Mouse (Mus musculus): Measurements from ENCODE around the gene Ccnl1. TPM values are rescaled to one million over a fixed set of nuclear protein-coding genes. Genes with fewer than 3 reads are reported as not detected.

The Ccnl1 gene
- polyA plus RNA-seq, 1 experiment from 2014 or later: 136 TPM

- peak overlapping the region; percentile 2; the same call in 1 of the 2 replicates for H3K9ac ChIP-seq (ENCODE audit: low read depth, low read length)
These were observed 28.0 kb downstream of the Ccnl1 start for GRCm38 (mm10) chr3:65929821-65930633.

DNA sequence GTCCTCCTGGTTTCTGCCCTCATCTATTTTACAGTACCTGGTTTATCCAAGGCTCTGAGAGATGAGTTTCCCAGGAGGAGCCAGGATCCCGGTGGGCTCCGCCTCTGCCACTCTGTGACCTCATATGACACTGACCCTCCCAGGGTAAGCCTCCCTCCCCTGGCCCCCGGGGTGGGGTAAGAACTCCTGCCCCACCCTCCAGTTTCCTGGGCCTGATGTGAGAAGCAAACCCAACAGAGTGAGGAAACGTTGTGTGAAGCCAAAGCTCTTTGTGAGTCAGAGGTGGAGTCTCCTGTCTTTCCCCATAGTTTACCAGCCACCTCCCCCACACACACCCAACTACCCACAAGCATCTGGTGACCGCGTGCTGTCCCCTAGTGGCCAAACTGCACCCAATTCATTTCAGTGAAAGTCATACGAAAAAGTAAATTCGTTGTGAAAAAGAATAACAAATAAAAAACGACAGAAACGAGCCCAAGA, 28.7 kb downstream of the Ccnl1 start:
- H3K4me3 ChIP-seq (ENCODE audit: low read length): peak overlapping the region; percentile 3; the same call in 1 of the 2 replicates
- H3K4me1 ChIP-seq (ENCODE audit: control insufficient read depth, insufficient read depth, low read length): peaks cover 10% of the 10 kb centered on the region
- H3K27me3 ChIP-seq (ENCODE audit: control insufficient read depth, insufficient read depth, low read length): no peaks in the 10 kb centered on the region
- peak overlapping the region; percentile 33 for H3K4me2 ChIP-seq (replicated peaks; ENCODE audit: low read depth, low read length)
- peak overlapping the region; percentile 2 for H3K9ac ChIP-seq (ENCODE audit: low read depth, low read length)
- WGBS: under 1% methylated on average over 10 of the region's 10 CpGs
- 0 out of 2 replicates have a peak overlapping the region, but pooled peaks have one; percentile 42 for H3K27ac ChIP-seq (ENCODE audit: low read depth, low read length)
- H3K9me3 ChIP-seq (ENCODE audit: control insufficient read depth, low read length): no peaks in the 10 kb centered on the region
- no peaks in the 10 kb centered on the region for H3K36me3 ChIP-seq (ENCODE audit: control insufficient read depth, insufficient read depth, low read length)
- ATAC-seq (ENCODE audit: low FRiP score, low TSS enrichment): peak; percentile 81

More at GRCm38 (mm10) chr3:65929821-65930633, 28.0 kb downstream of the Ccnl1 start:
- Histone ChIP-seq H3K36me3 (ENCODE audit: control insufficient read depth, insufficient read depth, low read length) (no peaks in the 10 kb centered on the region), H3K9me3 (ENCODE audit: control insufficient read depth, low read length) (no peaks in the 10 kb centered on the region), H3K4me2 (replicated peaks; ENCODE audit: low read depth, low read length) (peak overlapping the region; percentile 33), H3K4me1 (ENCODE audit: control insufficient read depth, insufficient read depth, low read length) (peaks cover 10% of the 10 kb centered on the region), H3K27me3 (ENCODE audit: control insufficient read depth, insufficient read depth, low read length) (no peaks in the 10 kb centered on the region), H3K27ac (ENCODE audit: low read depth, low read length) (no peak overlapping the region), H3K4me3 (ENCODE audit: low read length) (0 out of 2 replicates have a peak overlapping the region, but pooled peaks have one; percentile 3)
- ATAC-seq (ENCODE audit: low FRiP score, low TSS enrichment): peak; percentile 61
- WGBS: 27% methylated on average over 20 of the region's 20 CpGs

DNA sequence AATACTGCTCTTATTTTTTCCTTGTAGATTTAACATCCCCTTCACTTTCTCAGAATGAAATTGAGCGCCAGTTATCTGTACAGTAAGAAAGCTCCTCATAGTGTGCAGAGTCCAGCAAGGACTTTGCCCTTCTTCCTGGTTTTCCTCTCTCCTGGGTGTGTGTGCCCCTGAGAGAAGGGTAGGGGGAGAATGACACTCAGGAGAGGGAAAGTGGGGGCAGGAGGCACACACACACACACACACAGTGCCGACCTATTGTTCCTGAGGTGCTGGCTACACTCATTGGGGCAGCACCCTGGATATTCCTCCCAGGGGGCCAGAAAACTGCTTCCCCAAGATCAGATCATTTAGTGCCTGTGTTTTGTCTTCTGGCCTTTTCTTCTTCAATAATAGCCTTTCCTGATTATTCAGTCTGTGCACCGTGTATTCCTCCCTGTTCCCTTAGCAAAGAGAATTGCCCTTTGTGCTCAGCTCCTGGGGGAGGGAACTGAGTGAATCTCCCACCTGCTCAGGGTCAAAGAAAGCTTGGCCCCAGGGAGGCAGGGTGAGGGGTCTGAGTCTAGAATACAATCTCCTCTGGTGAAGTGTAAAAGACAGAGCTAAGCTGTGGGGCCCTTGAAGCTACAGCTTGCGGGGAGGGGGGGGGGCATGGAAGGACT, 29.3 kb downstream of the Ccnl1 start:
- Histone ChIP-seq H3K27me3 (ENCODE audit: control insufficient read depth, insufficient read depth, low read length) (no peaks in the 10 kb centered on the region), H3K9me3 (ENCODE audit: control insufficient read depth, low read length) (no peaks in the 10 kb centered on the region), H3K36me3 (ENCODE audit: control insufficient read depth, insufficient read depth, low read length) (no peaks in the 10 kb centered on the region), H3K4me3 (ENCODE audit: low read length) (no peak overlapping the region), H3K4me1 (ENCODE audit: control insufficient read depth, insufficient read depth, low read length) (peaks cover 10% of the 10 kb centered on the region), H3K27ac (ENCODE audit: low read depth, low read length) (peak overlapping the region; percentile 42; the same call in 1 of the 2 replicates), H3K4me2 (replicated peaks; ENCODE audit: low read depth, low read length) (no peak overlapping the region; the same call in 1 of the 2 replicates), H3K9ac (ENCODE audit: low read depth, low read length) (peak overlapping the region; percentile 2; the same call in 1 of the 2 replicates)
- peak; percentile 1; the same call in 1 of the 2 replicates for ATAC-seq (ENCODE audit: low FRiP score, low TSS enrichment)
- WGBS: 50% methylated on average over 4 of the region's 4 CpGs

GRCm38 (mm10) chr3:65927685-65928084, 30.4 kb downstream of the Ccnl1 start:
- H3K4me3 ChIP-seq (ENCODE audit: low read length): no peak overlapping the region
- no peak overlapping the region for H3K9ac ChIP-seq (ENCODE audit: low read depth, low read length)
- no peaks in the 10 kb centered on the region for H3K9me3 ChIP-seq (ENCODE audit: control insufficient read depth, low read length)
- no peak for ATAC-seq (ENCODE audit: low FRiP score, low TSS enrichment)
- H3K27me3 ChIP-seq (ENCODE audit: control insufficient read depth, insufficient read depth, low read length): no peaks in the 10 kb centered on the region
- no peaks in the 10 kb centered on the region for H3K36me3 ChIP-seq (ENCODE audit: control insufficient read depth, insufficient read depth, low read length)
- H3K4me1 ChIP-seq (ENCODE audit: control insufficient read depth, insufficient read depth, low read length): peaks cover 10% of the 10 kb centered on the region
- no peak overlapping the region for H3K27ac ChIP-seq (ENCODE audit: low read depth, low read length)
- 61% methylated on average over 7 of the region's 7 CpGs for WGBS
- no peak overlapping the region for H3K4me2 ChIP-seq (replicated peaks; ENCODE audit: low read depth, low read length)

DNA sequence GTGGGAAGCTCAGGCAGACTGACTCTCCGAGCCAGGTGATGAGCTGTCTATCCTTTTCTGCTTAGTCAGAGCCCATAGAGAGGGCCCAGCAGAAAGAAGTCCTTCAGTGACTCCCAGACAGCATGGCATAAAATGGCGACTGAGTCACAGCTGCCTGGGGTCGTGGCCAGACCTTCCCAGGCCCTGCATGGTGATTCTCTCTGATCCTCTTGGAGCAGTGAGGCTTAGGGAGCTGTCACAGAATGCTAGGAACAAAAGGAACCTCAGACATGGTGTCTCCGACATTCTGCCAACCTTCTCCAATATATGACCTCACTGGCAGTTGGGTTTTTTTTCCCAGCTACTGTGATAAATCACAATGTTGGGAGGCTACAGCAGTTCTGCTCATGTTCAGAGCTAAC, 30.9 kb downstream of the Ccnl1 start:
- WGBS: 66% methylated on average over 4 of the region's 4 CpGs

DNA sequence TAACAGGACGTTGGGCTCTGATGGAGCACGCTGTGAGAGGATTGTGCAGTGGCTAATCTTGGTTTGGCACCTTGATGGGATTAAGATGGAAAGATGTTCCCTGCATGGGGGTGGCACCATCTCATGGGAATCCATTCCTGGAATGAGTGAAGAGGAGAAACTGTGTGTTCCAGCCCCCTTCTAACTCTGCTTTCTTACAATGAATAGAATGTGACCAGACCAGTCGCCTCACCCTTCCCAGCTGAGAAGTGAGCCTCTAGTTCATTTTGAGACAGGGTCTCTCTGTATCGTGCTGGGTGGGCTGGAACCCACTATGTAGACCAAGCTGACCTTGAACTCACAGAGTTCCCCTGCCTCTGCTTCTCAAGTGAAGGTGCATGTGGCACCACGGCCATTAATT, 31.6 kb downstream of the Ccnl1 start:
- Histone ChIP-seq H3K27me3 (ENCODE audit: control insufficient read depth, insufficient read depth, low read length) (no peaks in the 10 kb centered on the region), H3K4me2 (replicated peaks; ENCODE audit: low read depth, low read length) (no peak overlapping the region), H3K9me3 (ENCODE audit: control insufficient read depth, low read length) (no peaks in the 10 kb centered on the region), H3K4me1 (ENCODE audit: control insufficient read depth, insufficient read depth, low read length) (peaks cover 10% of the 10 kb centered on the region), H3K9ac (ENCODE audit: low read depth, low read length) (no peak overlapping the region), H3K27ac (ENCODE audit: low read depth, low read length) (no peak overlapping the region), H3K36me3 (ENCODE audit: control insufficient read depth, insufficient read depth, low read length) (no peaks in the 10 kb centered on the region), H3K4me3 (ENCODE audit: low read length) (no peak overlapping the region)
- 93% methylated on average over 5 of the region's 5 CpGs for WGBS
- no peak for ATAC-seq (ENCODE audit: low FRiP score, low TSS enrichment)

More for the DNA sequence above, 30.9 kb downstream of the Ccnl1 start:
- Histone ChIP-seq H3K9me3 (ENCODE audit: control insufficient read depth, low read length) (no peaks in the 10 kb centered on the region), H3K9ac (ENCODE audit: low read depth, low read length) (no peak overlapping the region), H3K27ac (ENCODE audit: low read depth, low read length) (no peak overlapping the region), H3K27me3 (ENCODE audit: control insufficient read depth, insufficient read depth, low read length) (no peaks in the 10 kb centered on the region), H3K36me3 (ENCODE audit: control insufficient read depth, insufficient read depth, low read length) (no peaks in the 10 kb centered on the region), H3K4me1 (ENCODE audit: control insufficient read depth, insufficient read depth, low read length) (peaks cover 10% of the 10 kb centered on the region), H3K4me2 (replicated peaks; ENCODE audit: low read depth, low read length) (no peak overlapping the region), H3K4me3 (ENCODE audit: low read length) (no peak overlapping the region)
- ATAC-seq (ENCODE audit: low FRiP score, low TSS enrichment): no peak

DNA sequence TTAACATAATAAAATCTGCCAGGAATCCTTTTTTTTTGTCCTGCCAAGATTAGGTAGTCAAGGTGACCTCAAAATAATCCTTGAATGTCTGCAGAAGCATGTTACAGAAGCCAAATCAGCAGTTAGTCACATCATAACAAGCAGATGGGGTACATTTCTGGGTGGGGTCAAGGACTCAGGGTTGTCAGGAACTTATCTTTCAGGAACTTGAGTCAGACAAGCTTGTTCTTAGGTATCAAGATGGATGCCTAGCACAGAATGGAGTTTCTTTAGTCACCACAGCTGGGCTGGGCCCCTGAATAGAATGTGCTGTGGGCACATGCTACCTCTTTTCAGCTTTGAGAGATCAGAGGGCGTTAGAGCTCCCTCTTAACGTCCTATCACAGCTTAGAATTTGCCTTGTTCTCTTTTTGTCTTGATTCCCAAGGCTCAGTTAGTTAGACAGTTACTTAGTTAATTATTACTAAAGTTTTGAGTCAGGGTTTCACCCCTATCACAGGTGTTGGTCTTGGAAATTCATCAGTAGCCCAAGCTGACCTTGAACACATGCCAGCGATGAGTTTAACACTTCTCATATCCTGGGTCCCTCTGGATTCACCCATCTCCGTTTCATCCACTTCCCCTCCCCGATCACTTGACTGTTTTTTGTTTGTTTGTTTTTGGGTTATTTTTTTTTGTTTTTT, 32.9 kb downstream of the Ccnl1 start:
- peaks cover 10% of the 10 kb centered on the region for H3K4me1 ChIP-seq (ENCODE audit: control insufficient read depth, insufficient read depth, low read length)
- no peak for ATAC-seq (ENCODE audit: low FRiP score, low TSS enrichment)
- no peaks in the 10 kb centered on the region for H3K27me3 ChIP-seq (ENCODE audit: control insufficient read depth, insufficient read depth, low read length)
- no peaks in the 10 kb centered on the region for H3K9me3 ChIP-seq (ENCODE audit: control insufficient read depth, low read length)
- H3K27ac ChIP-seq (ENCODE audit: low read depth, low read length): no peak overlapping the region
- H3K36me3 ChIP-seq (ENCODE audit: control insufficient read depth, insufficient read depth, low read length): no peaks in the 10 kb centered on the region
- no peak overlapping the region for H3K4me2 ChIP-seq (replicated peaks; ENCODE audit: low read depth, low read length)
- 80% methylated on average over 5 of the region's 5 CpGs for WGBS
- H3K9ac ChIP-seq (ENCODE audit: low read depth, low read length): no peak overlapping the region
- no peak overlapping the region for H3K4me3 ChIP-seq (ENCODE audit: low read length)

DNA sequence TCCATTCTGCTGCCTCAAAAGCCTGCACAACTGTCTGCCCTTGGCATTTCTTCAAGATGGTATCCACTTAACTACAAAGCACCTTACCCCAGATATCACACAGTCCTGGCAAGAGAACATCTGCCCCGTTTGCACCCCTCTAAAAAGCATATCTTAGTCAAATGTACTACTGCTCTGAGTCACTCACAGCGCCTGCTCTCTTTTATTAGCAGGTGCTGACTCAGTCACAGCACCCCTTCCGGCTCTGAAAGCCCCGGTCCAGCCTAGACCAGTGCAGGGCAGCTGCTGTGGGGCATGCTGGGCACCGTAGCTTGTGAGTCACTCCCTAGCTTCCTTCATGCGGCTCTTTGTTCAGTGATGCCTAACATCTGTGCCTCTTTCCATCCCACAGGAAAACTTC, 35.6 kb downstream of the Ccnl1 start:
- Histone ChIP-seq H3K9me3 (ENCODE audit: control insufficient read depth, low read length) (no peaks in the 10 kb centered on the region), H3K4me1 (ENCODE audit: control insufficient read depth, insufficient read depth, low read length) (no peaks in the 10 kb centered on the region), H3K4me2 (replicated peaks; ENCODE audit: low read depth, low read length) (no peak overlapping the region), H3K9ac (ENCODE audit: low read depth, low read length) (no peak overlapping the region), H3K4me3 (ENCODE audit: low read length) (no peak overlapping the region), H3K27ac (ENCODE audit: low read depth, low read length) (no peak overlapping the region), H3K36me3 (ENCODE audit: control insufficient read depth, insufficient read depth, low read length) (no peaks in the 10 kb centered on the region), H3K27me3 (ENCODE audit: control insufficient read depth, insufficient read depth, low read length) (no peaks in the 10 kb centered on the region)
- 44% methylated on average over 6 of the region's 6 CpGs for WGBS
- ATAC-seq (ENCODE audit: low FRiP score, low TSS enrichment): peak; percentile 81; the same call in 1 of the 2 replicates
